Mouse (Mus musculus): ENCODE measurements around the gene Trhr2.

Gene Trhr2

DNA sequence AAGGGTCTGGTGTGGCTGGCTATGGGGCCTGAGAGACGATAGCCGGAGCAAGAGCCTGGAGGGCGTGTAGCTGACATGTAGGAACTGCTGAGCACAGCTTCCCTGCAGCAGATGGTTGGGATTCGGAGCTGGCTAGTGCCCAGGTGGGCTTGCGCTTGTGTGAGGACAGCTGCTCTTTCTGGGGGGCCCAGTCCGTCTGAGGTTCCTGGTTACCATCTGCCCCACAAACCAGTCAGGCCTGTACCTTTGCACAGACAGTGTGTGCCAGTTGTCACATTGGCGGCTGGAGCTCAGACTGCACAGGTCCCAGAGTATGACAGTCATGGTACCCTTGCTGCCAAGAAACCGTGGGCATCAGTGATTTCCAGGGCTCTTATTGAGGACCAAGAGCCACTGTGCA lies 52.7 kb downstream of the Trhr2 start:
- DNase-seq (ENCODE audit: low spot score in 2 of 2): no peak
